Mouse (Mus musculus) cerebellum, postnatal 36 days (tissue): ENCODE results near the gene Rlbp1.

ENCODE experiments used
- DNase-seq, 2 experiments: peaks; one replicate each; pipeline ENCODE4 v3.0.0; 2021 to 2022; ENCODE audit warnings: mixed read lengths in 2 of 2

Rlbp1 gene

GRCm38 (mm10) chr7:79386422-79387133 lies at the start of gene Rlbp1:
Gene Rlbp1, minus strand, starts transcription at chr7:79387048.
- no peak for DNase-seq

- no peak for DNase-seq
These were observed 41.4 kb upstream of the Rlbp1 start for GRCm38 (mm10) chr7:79428243-79428642.

- no peak for DNase-seq
These were observed 39.0 kb upstream of the Rlbp1 start for GRCm38 (mm10) chr7:79425804-79426203.

GRCm38 (mm10) chr7:79422876-79423275 lies 36.0 kb upstream of the Rlbp1 start:
- no peak for DNase-seq

- no peak for DNase-seq
These were observed 33.1 kb upstream of the Rlbp1 start for GRCm38 (mm10) chr7:79419950-79420349.

- no peak for DNase-seq
These were observed 27.9 kb upstream of the Rlbp1 start for GRCm38 (mm10) chr7:79414449-79415375.

- DNase-seq = no peak
These were observed 13.4 kb upstream of the Rlbp1 start for GRCm38 (mm10) chr7:79400296-79400695.

- no peak for DNase-seq
These were observed 12.1 kb upstream of the Rlbp1 start for GRCm38 (mm10) chr7:79398971-79399370.

GRCm38 (mm10) chr7:79398426-79398825 lies 11.6 kb upstream of the Rlbp1 start:
- no peak for DNase-seq

GRCm38 (mm10) chr7:79397446-79397963 lies 10.7 kb upstream of the Rlbp1 start:
- no peak for DNase-seq

- DNase-seq = no peak
These were observed 8.3 kb upstream of the Rlbp1 start for GRCm38 (mm10) chr7:79395186-79395585.

GRCm38 (mm10) chr7:79394666-79395065 lies 7.8 kb upstream of the Rlbp1 start:
- DNase-seq = no peak

- DNase-seq = no peak
These were observed 7.1 kb upstream of the Rlbp1 start for GRCm38 (mm10) chr7:79393924-79394323.

- DNase-seq = no peak
These were observed 6.1 kb upstream of the Rlbp1 start for GRCm38 (mm10) chr7:79392860-79393513.

GRCm38 (mm10) chr7:79391883-79392649 lies 5.2 kb upstream of the Rlbp1 start, which contains the start of gene Fanci:
Gene Fanci, plus strand, starts transcription at chr7:79391929.
- peak; percentile 96 for DNase-seq

GRCm38 (mm10) chr7:79391471-79391870 lies 4.6 kb upstream of the Rlbp1 start:
- DNase-seq = no peak

- no peak for DNase-seq
These were observed 3.4 kb upstream of the Rlbp1 start for GRCm38 (mm10) chr7:79390141-79390708.

GRCm38 (mm10) chr7:79388671-79389206 lies 1.9 kb upstream of the Rlbp1 start:
- DNase-seq = no peak

GRCm38 (mm10) chr7:79387991-79388390 lies 1.1 kb upstream of the Rlbp1 start:
- no peak for DNase-seq

- DNase-seq = no peak
These were observed 292 bp upstream of the Rlbp1 start for GRCm38 (mm10) chr7:79387140-79387539.

- DNase-seq = no peak
These were observed 10.2 kb downstream of the Rlbp1 start for GRCm38 (mm10) chr7:79376516-79377275.
